Mouse (Mus musculus) NIH3T3 (cell line): ENCODE measurements at regions not wholly inside any gene's neighbourhood (a gene's known extent, or its start where the extent isn't known, plus 50 kb on each side); places are given as distances from the start of the nearest gene placed in this dataset.

Source experiments
- DNase-seq: peaks from one replicate; pipeline ENCODE4 v3.0.0-alpha.2; 2012; ENCODE audit warnings: low read depth

GRCm38 (mm10) chr16:29956904-29957303 lies 107.3 kb upstream of the Hes1 start:
- no peak for DNase-seq

- DNase-seq = no peak
Measured at GRCm38 (mm10) chr16:29959939-29960637, 104.1 kb upstream of the Hes1 start.

- no peak for DNase-seq
Measured at GRCm38 (mm10) chr16:29963284-29963683, 100.9 kb upstream of the Hes1 start.

GRCm38 (mm10) chr16:29964563-29964962 lies 99.6 kb upstream of the Hes1 start:
- no peak for DNase-seq

DNA sequence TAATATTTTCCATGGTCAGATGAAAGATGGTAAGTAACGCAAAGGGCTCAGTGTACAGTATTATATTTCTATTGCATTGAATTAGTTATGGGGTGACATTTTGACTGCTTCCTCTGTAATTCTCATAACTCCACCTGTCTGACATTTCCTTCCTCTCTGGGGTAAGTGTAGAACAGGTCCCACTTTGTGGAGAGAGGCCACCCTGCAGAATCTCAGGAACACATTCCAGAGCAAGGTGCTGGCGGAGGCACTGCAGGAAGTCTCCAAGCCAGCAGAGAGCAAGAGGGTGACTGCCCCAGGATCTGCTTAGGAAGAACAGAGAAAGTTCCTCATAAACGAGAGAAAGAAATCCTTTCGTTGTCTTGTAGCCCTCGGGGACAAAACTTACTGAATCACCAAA lies 95.4 kb upstream of the Hes1 start:
- no peak for DNase-seq

DNA sequence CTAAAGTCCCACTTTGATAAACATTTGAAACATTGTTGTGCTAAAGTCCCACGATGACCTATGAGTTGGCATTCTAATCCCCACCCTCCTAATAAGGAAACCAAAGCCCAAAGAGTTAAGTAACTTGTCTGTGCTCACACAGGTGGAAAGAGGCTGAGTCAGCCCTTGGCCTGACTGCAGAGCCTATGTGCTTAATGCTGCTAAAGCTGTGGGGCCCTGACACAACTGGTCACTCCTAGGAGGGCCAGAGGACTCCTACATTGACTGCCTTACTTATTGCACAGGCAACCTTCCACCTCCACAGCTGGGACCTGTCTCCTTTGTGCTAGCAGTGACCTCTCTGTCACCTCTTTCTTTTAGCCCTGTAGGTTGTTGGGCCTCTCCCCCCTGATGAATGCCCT lies 91.4 kb upstream of the Hes1 start:
- DNase-seq = no peak

GRCm38 (mm10) chr16:29973250-29973649 lies 90.9 kb upstream of the Hes1 start:
- DNase-seq = no peak

- no peak for DNase-seq
Measured at GRCm38 (mm10) chr16:29975800-29976199, 88.4 kb upstream of the Hes1 start.

DNA sequence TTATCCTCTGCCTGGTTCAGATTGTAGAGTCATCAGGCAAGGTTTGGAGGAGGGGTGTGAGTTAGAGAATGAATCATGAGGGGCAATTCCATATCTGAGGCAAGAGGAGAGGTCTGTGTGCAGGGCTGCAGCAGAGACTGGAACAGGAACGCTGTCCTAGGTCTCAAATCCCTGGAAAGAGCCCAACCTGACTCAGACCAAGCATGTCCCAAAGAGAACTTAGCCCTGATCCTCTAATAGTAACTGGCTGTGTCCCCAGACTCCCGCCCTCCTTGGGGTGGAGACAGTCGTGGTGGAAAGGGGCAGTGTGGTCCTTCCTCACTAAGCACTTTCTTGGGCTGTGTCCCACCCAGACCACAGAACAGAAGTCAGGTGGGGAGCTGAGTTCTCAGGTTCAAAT lies 87.2 kb upstream of the Hes1 start:
- peak; percentile 24 for DNase-seq

GRCm38 (mm10) chr16:29977711-29978110 lies 86.5 kb upstream of the Hes1 start:
- DNase-seq = no peak

DNA sequence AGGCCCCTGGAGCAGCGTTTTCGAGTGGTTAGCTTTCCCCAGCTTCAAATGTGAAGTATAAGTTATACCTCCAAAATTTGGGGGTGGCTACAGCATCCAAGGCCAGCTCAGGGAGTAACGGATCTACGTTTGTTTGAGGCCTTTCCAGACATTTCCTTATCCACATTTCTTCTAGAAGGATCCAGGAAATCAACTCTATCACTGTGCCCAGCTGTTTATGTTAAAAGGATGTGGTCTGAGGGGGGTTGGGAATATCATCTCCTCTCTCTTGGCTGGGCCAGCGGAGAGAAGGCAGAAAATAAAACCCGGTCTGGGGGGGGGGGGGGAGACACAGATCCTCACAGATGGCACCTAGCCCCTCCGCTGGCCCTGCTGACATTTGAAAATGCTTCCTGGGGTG lies 85.1 kb upstream of the Hes1 start:
- DNase-seq = no peak

DNA sequence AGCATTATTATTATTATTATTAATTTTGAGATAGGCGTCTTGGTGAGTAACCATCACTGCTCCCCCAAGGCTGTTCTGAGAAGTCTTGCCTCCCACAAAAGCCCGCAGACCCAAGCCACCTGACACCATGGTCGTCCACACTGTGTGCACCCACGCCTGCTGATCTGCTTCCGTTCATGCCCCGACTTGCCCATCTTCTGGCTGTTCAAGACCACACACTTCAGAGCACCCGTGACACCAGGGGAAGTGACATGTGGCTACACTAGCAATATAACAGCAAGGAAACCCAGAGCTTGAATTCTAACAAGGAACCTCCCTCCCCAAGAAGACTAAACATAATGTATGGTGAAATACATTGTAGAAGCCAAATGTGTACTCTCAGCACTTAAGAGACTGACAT lies 82.6 kb upstream of the Hes1 start:
- DNase-seq = no peak

DNA sequence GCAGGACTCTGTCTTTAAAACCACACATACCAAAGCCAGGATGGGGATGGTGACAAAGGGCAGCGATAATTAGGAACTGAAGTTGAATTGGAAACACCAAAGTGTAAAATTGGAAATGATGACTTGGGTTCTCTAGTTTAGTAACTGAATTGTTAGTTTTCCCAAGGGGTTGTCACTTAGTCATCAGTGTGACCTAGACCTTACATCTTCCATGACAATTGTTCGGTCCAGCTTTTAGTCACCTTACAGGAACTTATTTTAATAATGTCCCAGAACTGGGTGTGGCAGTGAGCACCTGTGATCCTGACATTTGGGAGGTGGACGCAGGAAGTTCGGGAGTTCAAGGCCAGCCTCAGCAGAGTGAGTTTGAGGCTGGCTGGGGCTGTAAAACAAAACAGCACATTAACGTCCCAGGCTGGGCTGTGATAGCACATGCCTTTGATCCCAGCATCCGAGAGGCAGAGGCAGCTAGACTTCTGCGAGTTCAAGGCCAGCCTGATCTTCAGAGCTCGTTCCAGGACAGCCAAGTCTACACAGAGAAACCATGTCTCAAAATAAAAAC lies 81.9 kb upstream of the Hes1 start:
- no peak for DNase-seq

DNA sequence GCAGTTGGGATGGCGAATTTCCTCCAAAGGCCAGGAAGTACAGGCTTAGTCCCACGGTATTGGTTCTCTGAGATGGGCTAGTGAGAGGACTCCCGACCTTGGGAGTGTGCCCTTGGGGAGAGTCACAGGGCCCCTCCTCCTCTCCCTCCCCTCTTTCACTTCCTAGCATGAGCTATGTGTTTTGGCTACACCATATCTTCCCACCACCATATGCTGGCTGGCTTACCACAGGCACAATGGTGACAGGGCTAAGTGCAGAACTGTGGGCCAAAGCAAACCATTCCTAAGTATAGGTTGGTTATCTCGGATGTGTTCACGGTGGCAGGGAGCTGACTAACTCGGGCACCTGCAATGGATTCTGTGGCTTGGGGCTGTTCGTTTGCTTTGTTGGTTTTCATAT lies 81.0 kb upstream of the Hes1 start:
- no peak for DNase-seq

GRCm38 (mm10) chr16:29985126-29985931 lies 78.9 kb upstream of the Hes1 start:
- DNase-seq = no peak

GRCm38 (mm10) chr16:29987595-29987994 lies 76.6 kb upstream of the Hes1 start:
- no peak for DNase-seq

- DNase-seq = no peak
Measured at GRCm38 (mm10) chr16:29987999-29988398, 76.2 kb upstream of the Hes1 start.

- no peak for DNase-seq
Measured at GRCm38 (mm10) chr16:29989308-29989707, 74.9 kb upstream of the Hes1 start.

DNA sequence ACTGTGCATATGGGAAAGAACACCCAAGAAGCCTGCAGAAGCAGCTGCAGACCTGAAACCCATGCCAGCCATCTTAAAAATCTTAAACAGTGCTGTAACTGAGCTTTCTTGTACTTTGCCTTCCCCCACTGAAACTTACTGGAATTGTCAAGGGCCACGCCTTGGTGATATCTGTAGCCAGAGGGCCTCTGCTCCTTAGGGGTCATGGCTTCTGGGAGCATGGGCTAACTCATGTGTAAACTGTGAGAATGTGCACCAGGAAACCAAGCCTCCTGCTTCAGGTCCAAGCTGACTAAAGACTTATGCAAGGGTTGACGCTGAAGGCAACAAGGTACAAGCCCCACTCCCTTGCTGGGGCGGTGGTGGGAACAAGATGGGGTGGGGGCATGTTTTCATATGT lies 73.8 kb upstream of the Hes1 start:
- no peak for DNase-seq

DNA sequence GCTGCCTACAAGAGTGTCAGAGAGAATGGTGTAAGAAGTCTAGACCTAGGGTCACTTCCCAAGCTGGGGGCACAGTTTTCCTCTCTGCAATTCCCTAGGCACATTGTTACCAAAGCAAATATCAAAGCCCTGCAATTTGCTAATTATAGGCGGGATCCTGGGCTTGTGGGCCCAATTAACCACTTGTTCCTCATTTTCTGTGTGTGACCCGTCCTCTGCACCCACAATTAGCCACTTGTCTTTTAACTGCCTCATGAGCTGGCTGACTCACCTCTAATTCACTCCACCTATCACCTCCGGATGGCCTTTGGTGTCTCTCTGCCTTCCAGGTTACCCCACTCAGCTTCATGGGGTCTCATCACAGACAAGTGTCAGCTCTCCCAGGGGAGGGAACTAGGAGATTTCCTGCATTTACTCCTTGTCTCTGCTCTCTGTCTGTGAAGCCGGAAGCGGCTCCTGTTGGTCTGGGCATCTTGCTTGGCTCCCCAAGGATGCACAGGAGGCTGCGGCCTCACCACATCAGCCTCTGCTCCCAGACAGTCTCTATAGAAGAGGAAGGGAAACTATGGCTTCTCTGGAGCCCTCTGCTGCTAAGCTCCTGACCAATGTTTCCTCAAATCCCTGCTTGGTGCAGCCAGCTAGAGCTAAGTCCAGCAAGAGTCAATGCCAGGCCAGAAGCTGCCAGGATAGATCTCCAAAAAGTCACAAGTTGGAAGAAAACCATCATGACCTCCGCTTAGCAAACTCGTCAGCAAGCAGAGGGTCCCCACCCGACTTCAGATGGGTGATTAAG lies 73.2 kb upstream of the Hes1 start:
- no peak for DNase-seq

DNA sequence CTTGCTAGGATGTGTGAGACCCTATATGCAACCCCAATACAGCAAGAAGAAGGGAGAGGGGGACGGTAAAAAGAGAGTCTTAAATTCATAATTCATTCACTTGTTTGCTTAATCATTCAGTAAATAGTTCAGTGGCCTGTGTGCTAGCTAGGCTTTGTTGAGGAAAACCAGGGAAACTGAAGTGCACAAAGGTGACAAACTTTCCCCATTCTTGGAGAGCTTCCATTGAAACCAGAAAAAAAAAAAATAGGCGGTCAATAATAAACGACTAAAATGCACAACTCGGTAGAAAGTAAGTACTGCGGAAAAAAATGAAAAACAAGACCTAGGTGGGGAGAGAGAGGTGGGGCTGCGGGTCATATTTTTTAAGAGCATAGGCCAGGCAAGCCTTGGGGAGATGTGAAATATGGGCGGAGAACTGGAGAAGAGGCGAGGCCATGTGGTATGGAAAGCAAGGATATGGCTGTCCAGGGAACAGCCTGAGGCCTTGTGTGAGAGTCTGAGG lies 72.3 kb upstream of the Hes1 start:
- DNase-seq = no peak

- no peak for DNase-seq
Measured at GRCm38 (mm10) chr16:29993111-29993510, 71.1 kb upstream of the Hes1 start.
